Mouse (Mus musculus): Measurements from ENCODE around the gene Fads1.
A peak's percentile ranks its signal among the peaks of the same experiment; 100 is the strongest.
"Not testable (repeated sequence)": the region's sequence is repeated elsewhere in the genome, so short reads cannot be mapped to it uniquely, and the experiment has no call there.

The Fads1 gene

GRCm38 (mm10) chr19:10182670-10183298, at the start of gene Fads1:
Fads1 (plus strand) TSS chr19:10182888.
- DNase-seq (ENCODE audit: low spot score in 2 of 2), result peak; percentile 46 to 71

- DNase-seq (ENCODE audit: low spot score in 2 of 2), result no peak
Measured at GRCm38 (mm10) chr19:10134692-10135091, 48.0 kb upstream of the Fads1 start.

GRCm38 (mm10) chr19:10137423-10137822, 45.3 kb upstream of the Fads1 start:
- no peak for DNase-seq (ENCODE audit: low spot score in 2 of 2)

GRCm38 (mm10) chr19:10139736-10140135, 43.0 kb upstream of the Fads1 start:
- no peak for DNase-seq (ENCODE audit: low spot score in 2 of 2)

GRCm38 (mm10) chr19:10143667-10144066, 39.0 kb upstream of the Fads1 start:
- DNase-seq (ENCODE audit: low spot score in 2 of 2), result no peak

GRCm38 (mm10) chr19:10144464-10144863, 38.2 kb upstream of the Fads1 start:
- no peak for DNase-seq (ENCODE audit: low spot score in 2 of 2)

- DNase-seq (ENCODE audit: low spot score in 2 of 2), result no peak
Measured at GRCm38 (mm10) chr19:10148555-10148954, 34.1 kb upstream of the Fads1 start.

- DNase-seq (ENCODE audit: low spot score in 2 of 2), result no peak
Measured at GRCm38 (mm10) chr19:10149189-10149588, 33.5 kb upstream of the Fads1 start.

GRCm38 (mm10) chr19:10157725-10158124, 25.0 kb upstream of the Fads1 start:
- no peak for DNase-seq (ENCODE audit: low spot score in 2 of 2)

GRCm38 (mm10) chr19:10163896-10164295, 18.8 kb upstream of the Fads1 start:
- no peak for DNase-seq (ENCODE audit: low spot score in 2 of 2)

GRCm38 (mm10) chr19:10165928-10166327, 16.8 kb upstream of the Fads1 start:
- DNase-seq (ENCODE audit: low spot score in 2 of 2), result not testable (repeated sequence)

- DNase-seq (ENCODE audit: low spot score in 2 of 2), result no peak
Measured at GRCm38 (mm10) chr19:10167112-10167511, 15.6 kb upstream of the Fads1 start.

GRCm38 (mm10) chr19:10167951-10168350, 14.7 kb upstream of the Fads1 start:
- no peak for DNase-seq (ENCODE audit: low spot score in 2 of 2)

GRCm38 (mm10) chr19:10168441-10168840, 14.2 kb upstream of the Fads1 start:
- no peak for DNase-seq (ENCODE audit: low spot score in 2 of 2)

GRCm38 (mm10) chr19:10169179-10169578, 13.5 kb upstream of the Fads1 start:
- DNase-seq (ENCODE audit: low spot score in 2 of 2), result no peak

- DNase-seq (ENCODE audit: low spot score in 2 of 2), result not testable (repeated sequence)
Measured at GRCm38 (mm10) chr19:10169692-10170330, 12.9 kb upstream of the Fads1 start.

GRCm38 (mm10) chr19:10170466-10170865, 12.2 kb upstream of the Fads1 start:
- DNase-seq (ENCODE audit: low spot score in 2 of 2), result no peak

GRCm38 (mm10) chr19:10171359-10171758, 11.3 kb upstream of the Fads1 start:
- DNase-seq (ENCODE audit: low spot score in 2 of 2), result no peak

GRCm38 (mm10) chr19:10171846-10172245, 10.8 kb upstream of the Fads1 start:
- no peak for DNase-seq (ENCODE audit: low spot score in 2 of 2)

GRCm38 (mm10) chr19:10173116-10173718, 9.5 kb upstream of the Fads1 start:
- DNase-seq (ENCODE audit: low spot score in 2 of 2), result peak; percentile 28 to 49

GRCm38 (mm10) chr19:10173844-10174539, 8.7 kb upstream of the Fads1 start:
- peak; percentile 13 to 16 for DNase-seq (ENCODE audit: low spot score in 2 of 2)

GRCm38 (mm10) chr19:10174956-10175355, 7.7 kb upstream of the Fads1 start:
- DNase-seq (ENCODE audit: low spot score in 2 of 2), result no peak

Data from natural killer cell, adult 2 months (primary cell).